Mouse (Mus musculus) cerebellum, postnatal 14 days (tissue): ENCODE measurements around the gene Cwc27.

Experiments used
- DNase-seq, 2 experiments: peaks; one replicate each; pipeline ENCODE4 v3.0.0; 2021; ENCODE audit warnings: mixed read lengths in 2 of 2

The Cwc27 gene

DNA sequence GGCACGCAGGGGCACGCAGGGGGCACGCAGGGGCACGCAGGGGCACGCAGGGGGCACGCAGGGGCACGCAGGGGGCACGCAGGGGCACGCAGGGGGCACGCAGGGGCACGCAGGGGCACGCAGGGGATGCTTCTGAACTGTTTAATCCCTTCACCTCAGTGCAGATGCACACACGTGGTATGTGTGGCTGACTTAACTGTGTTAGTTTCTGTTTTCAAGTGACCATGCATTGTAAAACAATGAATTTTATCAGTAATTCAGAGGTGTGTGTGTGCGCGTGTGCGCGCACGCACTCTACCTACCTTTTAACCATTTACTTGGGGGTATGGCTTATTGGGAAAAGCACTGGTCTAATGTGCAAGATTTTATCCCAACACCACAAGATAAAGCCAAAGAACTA is 208.4 kb downstream of the Cwc27 start:
- no peak for DNase-seq

- no peak for DNase-seq
Measured at GRCm38 (mm10) chr13:104606786-104607580, 210.0 kb downstream of the Cwc27 start.

DNA sequence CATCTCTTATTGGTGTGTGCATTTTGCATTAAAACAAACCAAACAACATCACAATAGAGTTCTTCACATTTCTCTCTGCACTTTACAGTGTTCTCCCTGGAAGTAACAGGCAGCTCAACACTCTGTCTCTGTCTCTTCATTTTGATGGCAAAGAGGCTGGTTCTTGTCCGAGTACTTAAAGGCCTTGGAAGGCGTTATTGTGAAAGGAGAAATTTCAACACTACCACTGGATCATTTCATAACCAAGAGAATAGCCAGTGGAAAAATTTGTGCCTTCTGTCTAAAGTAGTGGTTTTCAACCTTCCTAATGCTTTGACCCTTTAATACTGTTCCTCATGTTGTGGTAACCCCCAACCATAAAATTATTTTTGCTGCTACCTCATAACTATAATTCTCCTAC is 211.8 kb downstream of the Cwc27 start:
- no peak for DNase-seq

DNA sequence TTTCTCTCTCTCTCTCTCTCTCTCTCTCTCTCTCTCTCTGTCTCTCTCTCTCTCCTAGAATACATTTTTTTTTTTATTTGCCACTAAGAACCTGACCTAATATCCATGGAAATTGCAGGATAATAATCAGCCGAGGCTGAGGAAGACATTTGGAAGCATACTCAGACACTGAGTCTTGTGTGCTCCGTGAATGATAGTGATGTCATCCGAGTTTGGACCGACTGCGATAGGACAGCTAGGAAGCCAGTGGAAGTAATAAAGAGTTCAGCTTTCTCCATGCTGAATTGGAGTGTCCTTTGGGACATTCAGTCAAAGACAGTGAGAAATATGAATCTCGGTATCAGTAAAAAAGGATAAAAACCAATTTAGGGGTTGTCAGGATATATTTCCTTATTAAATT is 214.7 kb downstream of the Cwc27 start:
- no peak for DNase-seq

- DNase-seq: peak in 1 of 2 experiments; percentile 14
Measured at GRCm38 (mm10) chr13:104601783-104602182, 215.2 kb downstream of the Cwc27 start.

- DNase-seq: no peak
Measured at GRCm38 (mm10) chr13:104596199-104596598, 220.7 kb downstream of the Cwc27 start.

DNA sequence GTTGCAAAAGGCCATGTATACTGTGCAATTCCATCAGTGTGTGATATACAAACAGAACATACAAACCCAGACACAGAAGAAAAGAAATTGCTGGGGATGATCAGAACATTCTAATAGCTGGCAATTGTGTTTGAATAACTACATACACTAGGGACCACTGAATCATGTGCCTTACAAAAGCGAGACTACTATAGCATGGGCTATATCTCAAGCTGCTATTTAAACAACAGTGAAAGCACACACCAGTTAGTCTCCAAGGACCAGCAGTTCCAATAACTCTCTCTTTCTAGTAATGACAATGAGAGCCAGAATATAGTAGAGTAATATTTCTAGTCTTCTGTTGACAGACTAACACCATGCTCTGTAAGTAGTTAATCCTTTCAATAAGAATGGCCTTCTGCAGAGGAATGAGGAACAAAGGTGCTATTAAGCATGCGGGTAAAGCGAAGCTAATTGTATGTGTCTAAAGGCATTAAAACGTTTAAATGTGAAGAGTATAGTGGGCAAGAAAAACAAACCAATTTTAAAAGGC is 222.1 kb downstream of the Cwc27 start:
- DNase-seq: no peak

GRCm38 (mm10) chr13:104590931-104591330 is 226.0 kb downstream of the Cwc27 start:
- DNase-seq: no peak

GRCm38 (mm10) chr13:104590097-104590607 is 226.8 kb downstream of the Cwc27 start:
- DNase-seq: peak; percentile 48 to 64

GRCm38 (mm10) chr13:104588383-104588782 is 228.6 kb downstream of the Cwc27 start:
- DNase-seq: no peak
